Mouse (Mus musculus) heart, adult 11 months (tissue): ENCODE results near the gene Akirin1.
A peak's percentile ranks its signal among the peaks of the same experiment; 100 is the strongest.

ENCODE experiments used
- DNase-seq: peaks from one replicate; pipeline ENCODE4 v3.0.0; 2022

The Akirin1 gene

GRCm38 (mm10) chr4:123750152-123750651, at the start of gene Akirin1:
Akirin1 (minus strand) TSS chr4:123750345.
- DNase-seq = peak; percentile 100

- DNase-seq = no peak
Measured at GRCm38 (mm10) chr4:123797856-123798255, 47.7 kb upstream of the Akirin1 start.

- DNase-seq = no peak
Measured at GRCm38 (mm10) chr4:123797403-123797802, 47.3 kb upstream of the Akirin1 start.

GRCm38 (mm10) chr4:123795057-123795456, 44.9 kb upstream of the Akirin1 start:
- no peak for DNase-seq

- no peak for DNase-seq
Measured at GRCm38 (mm10) chr4:123793136-123793535, 43.0 kb upstream of the Akirin1 start.

GRCm38 (mm10) chr4:123792666-123793065, 42.5 kb upstream of the Akirin1 start:
- DNase-seq = no peak

- peak; percentile 98 for DNase-seq
Measured at GRCm38 (mm10) chr4:123787191-123787985, 37.2 kb upstream of the Akirin1 start, which contains the start of gene Rhbdl2. Rhbdl2 (plus strand) TSS chr4:123787874.

GRCm38 (mm10) chr4:123768234-123768633, 18.1 kb upstream of the Akirin1 start:
- no peak for DNase-seq

- DNase-seq = peak; percentile 70
Measured at GRCm38 (mm10) chr4:123767807-123768206, 17.7 kb upstream of the Akirin1 start.

- peak; percentile 64 for DNase-seq
Measured at GRCm38 (mm10) chr4:123765071-123765470, 14.9 kb upstream of the Akirin1 start.

- DNase-seq = peak; percentile 70
Measured at GRCm38 (mm10) chr4:123758306-123758705, 8.2 kb upstream of the Akirin1 start.

GRCm38 (mm10) chr4:123750707-123751312, 665 bp upstream of the Akirin1 start:
- DNase-seq = peak; percentile 97

- DNase-seq = peak; percentile 95
Measured at GRCm38 (mm10) chr4:123749484-123750130, 538 bp downstream of the Akirin1 start.

- no peak for DNase-seq
Measured at GRCm38 (mm10) chr4:123748726-123749415, 1.3 kb downstream of the Akirin1 start.

- DNase-seq = peak; percentile 66
Measured at GRCm38 (mm10) chr4:123745221-123745775, 4.8 kb downstream of the Akirin1 start.

GRCm38 (mm10) chr4:123742891-123743290, 7.3 kb downstream of the Akirin1 start:
- DNase-seq = no peak

- DNase-seq = no peak
Measured at GRCm38 (mm10) chr4:123738708-123739107, 11.4 kb downstream of the Akirin1 start.

- peak; percentile 77 for DNase-seq
Measured at GRCm38 (mm10) chr4:123733532-123733931, 16.6 kb downstream of the Akirin1 start.

GRCm38 (mm10) chr4:123732921-123733320, 17.2 kb downstream of the Akirin1 start:
- DNase-seq = peak; percentile 83

- peak; percentile 78 for DNase-seq
Measured at GRCm38 (mm10) chr4:123732163-123732910, 17.8 kb downstream of the Akirin1 start.

- peak; percentile 69 for DNase-seq
Measured at GRCm38 (mm10) chr4:123721761-123722160, 28.4 kb downstream of the Akirin1 start.

GRCm38 (mm10) chr4:123718434-123718780, 31.7 kb downstream of the Akirin1 start:
- DNase-seq = no peak
